Mouse (Mus musculus): Measurements from ENCODE around the gene Timm8a2.
"Not testable (repeated sequence)": the region's sequence is repeated elsewhere in the genome, so short reads cannot be mapped to it uniquely, and the experiment has no call there.

Timm8a2 gene

DNA sequence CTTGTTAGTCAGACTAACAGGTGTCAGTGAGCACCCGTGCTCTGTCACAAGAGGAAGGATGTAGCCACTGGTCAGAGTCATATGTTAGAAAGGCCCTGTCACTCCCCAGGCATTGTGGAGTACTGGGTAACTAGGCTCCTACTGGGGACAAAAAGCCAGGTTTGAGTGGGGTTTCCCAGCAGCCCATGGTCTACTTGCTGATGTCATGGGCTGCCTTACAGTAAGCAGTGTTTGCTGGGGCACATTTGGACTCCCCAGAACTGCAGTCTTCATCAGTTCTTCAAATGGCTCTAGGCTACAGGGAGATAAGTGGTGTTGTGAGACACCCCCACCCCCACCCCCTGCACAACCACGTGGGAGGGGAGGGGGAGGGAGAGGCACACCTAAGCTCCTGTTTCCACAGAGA lies 23.5 kb downstream of the Timm8a2 start:
- DNase-seq (ENCODE audit: low read depth in 1 of 2, low spot score in 2 of 2), result no peak

GRCm38 (mm10) chr14:122060642-122061041 lies 26.2 kb downstream of the Timm8a2 start:
- peak; percentile 63 to 87 for DNase-seq (ENCODE audit: low read depth in 1 of 2, low spot score in 2 of 2)

GRCm38 (mm10) chr14:122061376-122061775 lies 26.9 kb downstream of the Timm8a2 start:
- DNase-seq (ENCODE audit: low read depth in 1 of 2, low spot score in 2 of 2), result no peak

DNA sequence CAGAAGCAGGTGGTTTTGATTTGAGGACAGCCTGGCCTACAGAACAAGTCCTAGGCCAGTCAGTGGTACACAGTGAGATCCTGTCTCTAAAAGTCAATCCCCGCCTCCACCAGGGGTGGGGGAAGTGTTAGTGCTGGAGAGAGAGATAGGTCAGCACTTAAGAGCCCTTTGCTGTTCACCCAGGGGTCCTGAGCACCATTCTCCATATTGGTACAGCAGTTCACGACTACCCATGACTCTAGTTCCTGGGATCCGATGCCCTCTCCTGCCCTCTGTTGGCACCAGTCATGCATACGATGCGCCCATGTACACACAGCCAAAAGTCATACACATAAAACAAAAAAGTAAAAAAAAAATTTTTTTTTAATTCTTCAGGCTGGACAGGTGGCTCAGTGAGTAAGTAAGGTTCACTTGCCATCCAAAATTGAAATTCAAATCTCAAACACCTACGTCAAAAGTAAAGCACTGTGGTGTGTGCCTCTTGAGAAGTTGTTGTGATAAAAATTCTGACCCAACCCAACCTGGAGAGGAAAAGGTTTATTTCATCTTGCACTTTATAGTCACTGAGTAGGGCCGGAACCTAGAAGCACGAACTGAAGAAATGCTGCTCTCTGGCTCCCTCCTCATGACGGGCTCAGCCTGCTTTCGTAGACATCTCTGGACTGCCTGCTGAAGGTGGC lies 28.1 kb downstream of the Timm8a2 start:
- no peak for DNase-seq (ENCODE audit: low read depth in 1 of 2, low spot score in 2 of 2)

- DNase-seq (ENCODE audit: low read depth in 1 of 2, low spot score in 2 of 2), result no peak
Observed at GRCm38 (mm10) chr14:122063599-122063998, 29.1 kb downstream of the Timm8a2 start.

GRCm38 (mm10) chr14:122064519-122064918 lies 30.0 kb downstream of the Timm8a2 start:
- peak; percentile 16 to 53 for DNase-seq (ENCODE audit: low read depth in 1 of 2, low spot score in 2 of 2)

DNA sequence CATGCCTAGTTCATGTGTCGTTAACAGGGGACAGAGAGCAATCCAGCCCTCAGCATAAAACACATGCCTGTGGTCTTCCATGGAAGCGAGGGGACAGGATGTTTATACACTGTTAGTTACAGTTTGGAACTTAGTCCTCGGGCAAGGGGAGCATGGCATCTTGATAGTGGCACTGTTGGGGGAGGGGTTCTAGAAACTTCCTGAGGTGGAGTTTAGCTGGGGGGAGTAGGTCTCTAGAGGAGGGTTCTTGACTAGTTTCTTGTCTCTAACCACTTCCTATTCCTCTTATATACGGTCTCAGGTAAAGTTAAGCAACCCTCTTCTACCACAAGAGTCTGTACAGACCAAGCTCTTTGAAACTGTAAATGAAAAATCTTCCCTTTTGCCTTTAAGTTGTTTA lies 31.8 kb downstream of the Timm8a2 start:
- no peak for DNase-seq (ENCODE audit: low read depth in 1 of 2, low spot score in 2 of 2)

GRCm38 (mm10) chr14:122068036-122068435 lies 33.6 kb downstream of the Timm8a2 start:
- DNase-seq (ENCODE audit: low read depth in 1 of 2, low spot score in 2 of 2), result not testable (repeated sequence)

DNA sequence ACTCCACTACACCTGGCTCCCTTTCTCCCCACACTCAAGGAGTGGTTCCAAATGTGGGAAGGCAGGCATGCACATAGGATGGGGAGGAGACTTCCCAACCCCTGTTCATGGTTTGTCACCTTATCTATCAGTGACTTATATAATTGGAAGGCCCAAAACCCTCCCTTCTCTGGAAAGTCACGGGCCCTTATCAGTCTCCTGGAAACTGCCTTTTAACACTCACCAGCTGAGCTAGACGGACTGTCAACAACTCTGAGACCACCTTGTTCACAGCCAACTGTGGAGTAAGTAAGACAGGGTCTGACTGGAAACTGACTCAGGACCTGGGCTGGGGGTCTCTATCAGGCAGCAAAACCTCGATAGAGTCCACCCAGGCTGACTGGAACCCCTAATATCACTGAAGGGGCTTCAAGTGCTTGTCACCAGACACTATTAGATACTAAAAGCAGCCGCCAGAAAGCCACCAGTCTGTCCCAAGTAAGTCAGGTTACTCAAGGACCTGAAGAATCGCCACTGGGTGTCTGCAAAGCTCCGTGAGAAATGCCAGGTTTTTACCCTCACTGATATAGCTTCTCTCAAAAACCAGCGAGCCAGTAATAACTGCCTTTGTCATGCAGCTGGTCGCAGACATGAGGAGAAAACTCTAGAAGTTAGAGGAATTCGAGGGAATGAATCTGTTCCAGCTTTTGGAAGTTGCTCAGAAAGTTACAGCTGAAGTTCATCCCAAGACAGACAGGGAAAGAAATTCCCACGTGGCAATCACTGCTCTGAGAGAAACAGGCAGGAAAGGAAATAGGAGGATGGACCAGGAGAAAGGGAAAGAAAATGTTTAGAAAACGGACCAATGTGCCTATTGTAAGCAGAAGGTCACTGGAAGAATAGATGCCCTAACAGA lies 34.6 kb downstream of the Timm8a2 start:
- no peak for DNase-seq (ENCODE audit: low read depth in 1 of 2, low spot score in 2 of 2)

DNA sequence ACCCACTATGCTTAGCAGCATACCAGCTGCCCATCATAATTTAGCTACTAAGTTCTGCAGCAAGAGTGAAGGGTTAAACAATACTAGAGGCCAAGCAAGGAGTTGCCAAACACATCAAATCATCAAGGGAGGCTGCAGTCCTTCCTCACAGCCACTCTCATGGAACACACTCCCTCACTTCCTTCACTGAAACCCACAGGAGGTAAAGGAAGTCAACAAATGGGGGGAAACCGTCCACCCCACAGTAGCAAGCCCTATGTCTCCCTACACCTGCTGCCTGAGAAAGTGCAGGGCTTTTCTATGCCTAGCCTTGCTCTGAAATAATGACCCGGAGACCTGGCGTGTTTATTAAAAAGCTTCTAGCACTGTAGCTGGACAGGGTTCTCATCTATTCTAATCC lies 35.5 kb downstream of the Timm8a2 start:
- no peak for DNase-seq (ENCODE audit: low read depth in 1 of 2, low spot score in 2 of 2)

GRCm38 (mm10) chr14:122073422-122073821 lies 38.9 kb downstream of the Timm8a2 start:
- no peak for DNase-seq (ENCODE audit: low read depth in 1 of 2, low spot score in 2 of 2)

- no peak for DNase-seq (ENCODE audit: low read depth in 1 of 2, low spot score in 2 of 2)
Observed at GRCm38 (mm10) chr14:122074360-122074759, 39.9 kb downstream of the Timm8a2 start.

DNA sequence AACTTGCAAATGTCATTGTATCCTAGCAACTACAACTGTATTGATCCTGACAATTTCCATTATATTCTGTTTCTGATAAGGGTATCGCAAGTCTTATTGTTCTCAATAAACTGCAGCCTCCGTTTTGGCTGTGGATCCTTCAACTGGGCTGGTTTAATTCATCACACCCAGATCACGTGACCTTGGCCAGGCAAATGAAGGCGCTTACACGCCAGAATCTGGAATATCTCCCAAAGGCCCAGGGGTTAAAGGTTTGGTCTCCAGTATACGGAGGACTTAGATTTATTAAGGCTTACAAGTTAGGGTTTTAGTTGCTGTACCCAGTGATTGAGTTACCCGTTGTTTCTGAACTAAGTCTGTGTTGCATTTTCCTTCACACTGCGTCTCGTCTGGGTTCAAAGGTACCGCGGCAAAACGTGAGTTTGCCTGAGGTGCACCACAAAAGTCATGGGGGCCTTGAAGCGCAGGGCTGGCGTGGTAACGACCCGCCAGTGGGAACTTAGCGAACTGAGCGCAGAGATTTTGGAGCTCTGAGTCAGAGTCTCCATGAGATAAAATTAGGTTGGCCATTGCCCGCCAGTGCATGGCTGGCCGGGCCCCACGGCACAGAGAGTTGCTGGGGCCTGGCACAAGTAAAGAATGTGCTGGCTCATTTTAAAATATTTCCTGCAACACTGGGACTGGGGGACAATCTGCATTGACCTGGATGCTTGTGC lies 41.2 kb downstream of the Timm8a2 start:
- DNase-seq (ENCODE audit: low read depth in 1 of 2, low spot score in 2 of 2), result no peak

DNA sequence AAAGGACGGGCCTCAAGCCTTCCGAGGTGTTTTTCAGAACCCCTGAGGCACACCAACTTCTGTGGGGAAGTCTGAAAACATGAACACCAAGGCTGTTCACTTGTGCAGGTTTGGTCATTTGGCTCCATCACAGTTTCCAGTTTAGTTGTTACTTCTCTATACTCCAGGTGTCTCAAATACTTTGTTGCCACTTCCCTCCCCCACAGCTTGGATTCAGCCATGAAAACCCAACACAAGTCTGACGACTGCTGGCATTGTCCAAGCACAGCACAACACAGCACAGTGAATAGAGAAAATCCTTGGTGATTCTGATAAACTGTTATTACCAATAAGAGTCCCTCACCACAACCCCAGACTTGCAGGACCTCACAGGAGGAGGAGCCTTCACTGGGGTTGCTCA lies 42.5 kb downstream of the Timm8a2 start:
- DNase-seq (ENCODE audit: low read depth in 1 of 2, low spot score in 2 of 2), result no peak

DNA sequence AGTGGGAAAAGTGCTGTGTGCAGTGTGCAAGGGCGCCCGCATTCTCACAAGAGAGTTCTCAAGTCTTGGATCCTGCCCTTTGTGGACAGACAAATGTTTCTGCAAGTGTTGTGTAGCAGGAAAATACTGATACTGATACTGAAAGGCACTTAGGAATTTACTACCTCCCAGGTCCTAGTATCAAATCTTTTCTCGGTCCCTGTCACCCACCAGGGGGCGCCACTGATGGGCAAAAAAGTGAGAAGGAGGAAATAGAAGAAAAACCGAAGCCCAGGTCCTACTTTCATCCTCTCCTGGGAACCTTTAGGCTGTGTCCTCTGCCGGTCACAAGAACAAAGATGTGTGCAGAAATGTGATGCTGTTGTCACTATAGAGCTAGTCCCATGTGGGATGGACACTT lies 45.0 kb downstream of the Timm8a2 start:
- DNase-seq (ENCODE audit: low read depth in 1 of 2, low spot score in 2 of 2), result peak in 1 of 2 experiments; percentile 66

DNA sequence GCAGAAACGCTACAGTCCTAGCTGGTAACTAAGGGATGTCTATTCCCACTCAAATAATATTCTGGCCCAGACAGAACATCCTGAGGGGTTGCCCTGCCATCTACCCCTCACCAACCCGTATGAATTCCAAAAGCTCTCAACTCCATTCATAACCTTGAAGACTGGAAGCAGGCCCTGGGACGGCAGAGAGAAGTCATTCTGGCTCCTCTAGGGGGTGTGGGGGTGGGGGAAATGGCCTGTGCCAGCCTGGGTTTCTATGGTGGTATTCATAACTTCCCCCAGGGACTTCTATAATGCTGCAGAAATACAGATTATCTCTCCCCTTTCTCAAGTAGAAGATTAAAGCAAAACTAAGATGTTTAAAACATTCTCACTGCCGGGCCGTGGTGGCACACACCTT lies 45.4 kb downstream of the Timm8a2 start:
- DNase-seq (ENCODE audit: low read depth in 1 of 2, low spot score in 2 of 2), result no peak

DNA sequence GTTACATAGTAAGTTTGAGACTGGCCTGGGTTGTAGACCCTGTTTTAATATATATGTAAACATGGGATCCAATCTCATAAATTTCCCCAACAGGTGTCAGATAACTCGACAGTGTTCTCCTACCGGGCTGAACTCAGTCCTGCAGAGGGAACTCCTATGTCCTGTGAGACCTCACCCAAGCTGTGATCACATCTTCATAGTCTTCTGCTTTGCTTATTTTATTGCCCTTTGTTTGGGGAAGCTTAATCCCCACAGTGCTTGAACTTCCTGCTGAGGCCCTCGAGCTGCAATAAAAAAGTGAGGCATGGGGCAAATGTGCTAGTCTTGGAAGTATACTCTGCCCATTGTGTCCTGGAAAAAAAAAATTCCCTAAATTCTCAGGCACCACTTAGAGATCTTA lies 46.8 kb downstream of the Timm8a2 start:
- no peak for DNase-seq (ENCODE audit: low read depth in 1 of 2, low spot score in 2 of 2)

DNA sequence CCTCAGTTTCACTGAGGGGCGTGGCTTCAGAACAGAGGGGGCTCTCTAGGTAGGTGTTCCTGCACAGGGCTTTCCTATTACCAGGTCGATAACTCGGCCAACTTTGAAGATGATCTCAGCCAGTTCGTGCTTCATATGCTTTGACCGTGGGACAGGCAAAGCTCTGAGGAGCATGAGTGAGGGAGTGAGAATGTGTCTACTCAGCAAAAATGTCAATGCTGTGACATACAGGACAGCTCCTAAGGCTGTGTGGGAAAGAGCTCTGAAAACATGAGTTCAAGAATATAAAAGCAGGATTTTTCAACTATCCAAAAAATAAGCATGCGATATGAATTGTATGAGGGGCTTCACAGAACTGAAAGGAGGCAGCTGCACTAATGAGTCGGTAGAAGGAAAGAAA lies 49.0 kb downstream of the Timm8a2 start:
- DNase-seq (ENCODE audit: low read depth in 1 of 2, low spot score in 2 of 2), result no peak

DNA sequence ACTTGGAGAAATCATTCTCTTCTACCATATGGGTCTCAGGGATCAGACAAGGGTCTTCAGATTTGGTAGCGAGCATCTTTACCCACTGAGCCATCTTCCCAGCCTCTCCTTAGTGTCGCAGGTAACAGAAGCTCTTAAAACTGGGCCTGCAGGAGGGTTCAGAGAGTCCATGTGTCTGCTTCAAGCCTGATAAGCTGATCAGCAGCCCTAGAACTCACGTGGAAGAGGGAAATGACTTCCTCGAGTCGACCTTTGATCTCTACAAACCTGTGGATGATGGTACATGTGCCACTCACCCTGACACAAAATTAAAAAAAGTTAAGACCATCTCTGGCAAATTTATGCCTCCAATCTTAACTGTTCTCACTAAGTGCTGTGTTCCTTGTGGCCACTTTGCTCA lies 53.5 kb downstream of the Timm8a2 start:
- DNase-seq (ENCODE audit: low read depth in 1 of 2, low spot score in 2 of 2), result no peak

All from monocyte, adult 2 months (primary cell).